Mouse (Mus musculus): ENCODE data around the gene Dnajc27.

GRCm38 (mm10) chr12:4117579-4117978, 35.2 kb downstream of the Dnajc27 start:
- TF ChIP-seq CTCF (conservative IDR thresholded peaks at IDR 0.05; ENCODE audit: low read length) (no peak), POU5F1 (IDR thresholded peaks at IDR 0.05; ENCODE audit: borderline replicate concordance, low read length) (no peak), NANOG (IDR thresholded peaks at IDR 0.05; ENCODE audit: borderline replicate concordance, low read length) (no peak)
